Mouse (Mus musculus) erythroid progenitor cell, adult 5-6 weeks (primary cell): ENCODE data around the gene Vax2. TPM values are rescaled to one million over a fixed set of nuclear protein-coding genes. Genes with fewer than 3 reads are reported as not detected.

Source experiments
- ATAC-seq: replicated peaks from 2 replicates; pipeline ENCODE4 v1.8.0; 2016; ENCODE audit warnings: moderate number of reproducible peaks, mild to moderate bottlenecking, moderate TSS enrichment, inconsistent platforms; ENCODE audit not compliant: poor library complexity, low FRiP score, severe bottlenecking
- total RNA-seq, 2 experiments: library from RNA; stranded (forward) in 1 of 2; stranded (reverse) in 1 of 2; fragments of 150-400 nt in 1 of 2; fragments of 186-747, 209-891 nt in 1 of 2; gene quantifications; 2 replicates each; pipeline versions ENCODE4 v1.2.3 to v1.2.4; 2015 to 2017; ENCODE audit warnings: low replicate concordance in 2 of 2

Vax2 gene
- total RNA-seq (2015; ENCODE audit: low replicate concordance) (not detected in 2 replicates), total RNA-seq (2017; ENCODE audit: low replicate concordance) (not detected in 2 replicates)

GRCm38 (mm10) chr6:83711067-83711675 is at the start of gene Vax2:
TSS of gene Vax2 (plus strand) at chr6:83711264.
- no peak for ATAC-seq

- no peak for ATAC-seq
Measured at GRCm38 (mm10) chr6:83665009-83665408, 46.1 kb upstream of the Vax2 start.

GRCm38 (mm10) chr6:83673395-83673794 is 37.7 kb upstream of the Vax2 start:
- no peak for ATAC-seq

- no peak for ATAC-seq
Measured at GRCm38 (mm10) chr6:83677757-83678156, 33.3 kb upstream of the Vax2 start, which contains the start of gene Cd207. TSS of gene Cd207 (minus strand) at chr6:83677857.

- ATAC-seq, result no peak
Measured at GRCm38 (mm10) chr6:83689374-83689773, 21.7 kb upstream of the Vax2 start.

GRCm38 (mm10) chr6:83690277-83690676 is 20.8 kb upstream of the Vax2 start:
- no peak for ATAC-seq

- ATAC-seq, result no peak
Measured at GRCm38 (mm10) chr6:83690936-83691335, 20.1 kb upstream of the Vax2 start.

GRCm38 (mm10) chr6:83692962-83693361 is 18.1 kb upstream of the Vax2 start:
- no peak for ATAC-seq

- no peak for ATAC-seq
Measured at GRCm38 (mm10) chr6:83693835-83694234, 17.2 kb upstream of the Vax2 start.

GRCm38 (mm10) chr6:83695731-83696130 is 15.3 kb upstream of the Vax2 start:
- ATAC-seq, result no peak

GRCm38 (mm10) chr6:83696684-83697083 is 14.4 kb upstream of the Vax2 start:
- ATAC-seq, result no peak

- ATAC-seq, result no peak
Measured at GRCm38 (mm10) chr6:83697932-83698331, 13.1 kb upstream of the Vax2 start.

- no peak for ATAC-seq
Measured at GRCm38 (mm10) chr6:83699971-83700370, 11.1 kb upstream of the Vax2 start.

GRCm38 (mm10) chr6:83701001-83701400 is 10.1 kb upstream of the Vax2 start:
- no peak for ATAC-seq

GRCm38 (mm10) chr6:83702146-83702999 is 8.7 kb upstream of the Vax2 start:
- no peak for ATAC-seq

- ATAC-seq, result no peak
Measured at GRCm38 (mm10) chr6:83703000-83703721, 7.9 kb upstream of the Vax2 start.

GRCm38 (mm10) chr6:83703722-83704078 is 7.4 kb upstream of the Vax2 start:
- no peak for ATAC-seq

GRCm38 (mm10) chr6:83704294-83704693 is 6.8 kb upstream of the Vax2 start:
- ATAC-seq, result no peak

- no peak for ATAC-seq
Measured at GRCm38 (mm10) chr6:83704701-83705100, 6.4 kb upstream of the Vax2 start.

- ATAC-seq, result no peak
Measured at GRCm38 (mm10) chr6:83707738-83708510, 3.1 kb upstream of the Vax2 start.
